Mouse (Mus musculus): ENCODE results near the gene Tspan15.

DNA sequence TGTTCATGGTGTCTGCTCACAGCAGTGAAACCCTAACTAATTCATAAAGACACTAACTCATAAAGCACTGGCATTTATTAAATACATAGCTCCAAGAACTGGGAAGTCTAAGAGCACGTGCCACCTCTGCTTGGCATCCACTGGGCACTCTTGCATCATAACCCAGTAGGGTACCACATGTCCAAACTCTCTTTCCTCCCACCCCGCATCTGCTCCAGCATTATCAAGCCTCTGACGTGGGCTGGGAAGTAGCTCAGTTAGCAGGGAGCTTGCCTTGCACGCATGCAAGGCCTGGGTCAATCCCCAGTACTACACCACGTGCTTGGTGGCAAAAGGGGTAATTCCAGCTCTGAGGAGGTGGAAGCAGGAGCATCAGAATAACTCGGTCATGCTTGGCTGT, 5.1 kb upstream of the Tspan15 start:
- TF ChIP-seq SIN3A (IDR thresholded peaks at IDR 0.05; ENCODE audit: low read length), result no peak
- TF ChIP-seq POLR2A (IDR thresholded peaks at IDR 0.05; ENCODE audit: control insufficient read depth in 1 of 2, insufficient read depth in 1 of 2, low read depth in 1 of 2, low read length in 2 of 2, poor library complexity in 1 of 2), result no peak
- no peak for TF ChIP-seq CTCF (IDR thresholded peaks at IDR 0.05 in 2 of 3, conservative IDR thresholded peaks at IDR 0.05 in 1 of 3; ENCODE audit: control insufficient read depth in 1 of 3, insufficient read depth in 1 of 3, low read depth in 2 of 3, low read length in 3 of 3, poor library complexity in 1 of 3, severe bottlenecking in 1 of 3)
- no peak for TF ChIP-seq MAZ (IDR thresholded peaks at IDR 0.05; ENCODE audit: low read depth, low read length)

All from MEL (cell line).